Mouse (Mus musculus) left cerebral cortex, adult 18-20 months (tissue): Measurements from ENCODE around the gene Ctdspl. TPM values are rescaled to one million over a fixed set of nuclear protein-coding genes. Genes with fewer than 3 reads are reported as not detected.
A peak's percentile ranks its signal among the peaks of the same experiment; 100 is the strongest.

Experiments used
- DNase-seq, 2 experiments: peaks; one replicate each; pipeline ENCODE4 v3.0.0; 2021 to 2022; ENCODE audit warnings: low spot score in 2 of 2, mixed read lengths in 1 of 2
- total RNA-seq, 2 experiments: library from RNA; stranded (reverse); gene quantifications; 2 replicates each; pipeline ENCODE4 v1.2.3; 2021

Gene Ctdspl
- total RNA-seq, 2 experiments from 2014 or later: 34.4 to 35.5 TPM

GRCm38 (mm10) chr9:118984650-118985432 is 58.6 kb downstream of the Ctdspl start:
- DNase-seq: no peak

- no peak for DNase-seq
Observed at GRCm38 (mm10) chr9:118986286-118986685, 60.0 kb downstream of the Ctdspl start.

GRCm38 (mm10) chr9:118988787-118989580 is 62.7 kb downstream of the Ctdspl start:
- no peak for DNase-seq

- no peak for DNase-seq
Observed at GRCm38 (mm10) chr9:118990490-118990889, 64.2 kb downstream of the Ctdspl start.

GRCm38 (mm10) chr9:118991750-118992585 is 65.7 kb downstream of the Ctdspl start:
- DNase-seq: no peak

DNA sequence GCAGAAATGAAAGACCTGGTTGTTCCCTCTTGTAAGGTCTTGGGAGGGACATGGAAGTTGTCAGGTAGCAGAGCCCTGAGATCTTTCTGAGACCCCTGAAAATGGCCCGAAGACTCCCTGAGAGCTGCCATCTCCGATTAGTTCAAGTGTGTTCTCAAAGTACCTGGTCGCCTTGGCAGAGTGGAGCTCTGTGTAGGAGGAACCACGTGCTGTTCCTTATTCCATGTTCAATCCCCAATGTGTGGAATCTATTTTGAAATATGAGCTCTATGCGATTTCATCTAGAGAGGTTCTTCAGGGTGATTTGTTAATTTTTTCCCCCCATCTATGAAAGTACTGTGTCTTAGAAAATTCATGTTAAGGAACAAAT is 66.3 kb downstream of the Ctdspl start:
- no peak for DNase-seq

DNA sequence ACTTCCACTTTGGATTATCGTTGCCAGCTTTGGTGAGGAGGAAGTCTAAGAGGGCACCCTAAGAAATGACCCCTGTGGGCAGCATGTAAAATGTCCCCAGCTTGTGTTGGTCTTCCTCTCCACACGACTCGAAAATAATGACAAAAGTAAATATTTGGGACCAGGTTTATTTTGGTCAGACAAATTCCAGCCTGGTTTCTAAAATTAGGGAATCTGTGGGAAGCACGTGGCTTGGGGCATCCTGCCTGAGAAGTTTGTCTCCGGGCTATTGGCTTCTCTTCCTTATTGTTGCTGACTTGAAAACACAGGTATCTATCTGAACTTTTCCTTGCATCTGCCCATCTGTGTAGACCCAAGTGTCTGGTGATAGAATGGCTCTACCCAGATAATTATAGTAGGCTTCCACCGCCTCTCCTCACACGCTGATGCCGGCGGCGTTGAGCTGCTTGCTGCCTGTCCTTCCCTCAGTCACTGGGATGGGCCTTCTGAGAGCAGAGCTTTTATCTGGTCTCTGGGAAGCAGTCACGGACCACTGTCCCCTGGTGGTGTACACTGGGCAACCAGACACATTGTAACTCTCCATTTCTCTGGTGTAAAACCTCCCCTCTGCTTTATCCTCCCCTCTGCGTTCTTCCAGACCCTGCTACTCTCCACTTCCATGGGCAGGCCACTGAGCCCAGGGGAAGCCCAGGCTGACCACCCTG is 68.4 kb downstream of the Ctdspl start:
- DNase-seq: peak in 1 of 2 experiments; percentile 44

GRCm38 (mm10) chr9:118995539-118995938 is 69.3 kb downstream of the Ctdspl start:
- DNase-seq: no peak

GRCm38 (mm10) chr9:118997241-118997640 is 71.0 kb downstream of the Ctdspl start:
- DNase-seq: no peak

DNA sequence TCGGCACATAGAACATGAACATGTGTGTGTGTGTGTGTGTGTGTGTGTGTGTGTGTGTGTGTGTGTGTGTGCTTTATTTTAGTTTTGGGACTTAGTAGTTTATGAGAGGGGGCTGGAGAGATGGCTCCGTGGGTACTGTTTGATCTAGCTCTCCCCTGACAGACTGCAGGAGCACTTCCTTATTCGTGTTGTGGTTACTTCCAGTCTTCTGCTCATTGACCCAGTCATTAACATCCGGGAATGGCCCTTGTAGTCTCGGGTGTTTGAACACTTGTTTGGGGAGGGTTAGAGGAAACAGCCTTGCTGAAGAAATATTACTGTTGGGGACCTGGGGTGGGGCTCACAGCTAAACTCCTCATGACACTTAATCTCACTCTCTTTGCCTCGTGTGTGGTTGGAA is 73.9 kb downstream of the Ctdspl start:
- DNase-seq: no peak

DNA sequence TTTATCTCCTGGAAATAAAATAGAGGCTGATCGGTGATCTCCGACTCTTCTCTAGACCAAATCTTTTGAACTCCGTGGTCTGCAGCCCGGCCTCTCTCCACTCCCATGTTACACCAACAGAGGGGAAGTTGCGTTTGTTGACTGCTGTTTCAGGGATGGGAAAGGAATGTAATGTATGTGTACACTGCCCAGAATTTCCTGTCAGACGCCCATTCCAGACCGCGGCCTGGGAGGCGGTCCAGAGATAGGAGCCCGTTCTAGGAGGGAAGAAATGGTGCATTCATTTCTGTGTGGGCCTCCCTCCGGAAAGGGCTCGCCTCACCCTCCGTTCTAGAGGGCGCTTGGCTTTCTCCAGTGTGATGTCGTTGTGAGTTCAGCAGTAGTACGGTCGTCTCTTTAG is 76.0 kb downstream of the Ctdspl start:
- DNase-seq: no peak

DNA sequence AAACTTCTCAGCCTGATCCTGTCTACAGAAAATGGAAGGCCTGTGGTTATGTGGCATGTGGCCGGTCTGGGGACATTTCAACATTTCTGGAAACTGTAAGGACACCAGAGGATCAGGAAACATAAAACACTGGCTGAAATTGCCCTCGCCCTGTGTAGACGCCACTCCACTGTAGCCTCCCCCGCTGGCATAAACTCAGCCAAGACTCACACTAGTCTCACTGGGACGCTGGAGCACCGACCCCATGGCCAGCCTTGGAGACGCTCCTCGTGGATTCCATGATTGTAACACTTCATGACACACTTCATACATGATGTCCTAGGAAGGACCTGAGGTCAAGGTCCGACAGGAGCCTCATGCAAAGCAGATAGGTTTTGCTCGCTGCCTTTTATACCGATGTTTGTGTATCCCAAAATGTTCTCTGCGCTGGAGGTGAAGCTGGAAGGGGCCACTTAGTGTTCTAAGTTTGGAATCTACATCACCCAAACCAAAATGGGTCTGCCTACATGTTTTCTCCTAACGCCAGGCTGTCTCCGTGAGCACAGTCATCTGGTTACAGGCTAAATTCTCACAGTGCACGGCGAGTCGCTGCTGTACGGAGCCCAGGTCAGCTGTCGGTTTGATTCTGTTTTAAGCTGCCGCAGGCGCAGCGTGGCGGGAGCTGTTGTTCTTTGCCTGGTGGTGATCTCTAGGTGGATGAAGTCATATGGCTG is 77.9 kb downstream of the Ctdspl start:
- DNase-seq: peak; percentile 51 to 77

GRCm38 (mm10) chr9:119004703-119005076 is 78.4 kb downstream of the Ctdspl start:
- no peak for DNase-seq

DNA sequence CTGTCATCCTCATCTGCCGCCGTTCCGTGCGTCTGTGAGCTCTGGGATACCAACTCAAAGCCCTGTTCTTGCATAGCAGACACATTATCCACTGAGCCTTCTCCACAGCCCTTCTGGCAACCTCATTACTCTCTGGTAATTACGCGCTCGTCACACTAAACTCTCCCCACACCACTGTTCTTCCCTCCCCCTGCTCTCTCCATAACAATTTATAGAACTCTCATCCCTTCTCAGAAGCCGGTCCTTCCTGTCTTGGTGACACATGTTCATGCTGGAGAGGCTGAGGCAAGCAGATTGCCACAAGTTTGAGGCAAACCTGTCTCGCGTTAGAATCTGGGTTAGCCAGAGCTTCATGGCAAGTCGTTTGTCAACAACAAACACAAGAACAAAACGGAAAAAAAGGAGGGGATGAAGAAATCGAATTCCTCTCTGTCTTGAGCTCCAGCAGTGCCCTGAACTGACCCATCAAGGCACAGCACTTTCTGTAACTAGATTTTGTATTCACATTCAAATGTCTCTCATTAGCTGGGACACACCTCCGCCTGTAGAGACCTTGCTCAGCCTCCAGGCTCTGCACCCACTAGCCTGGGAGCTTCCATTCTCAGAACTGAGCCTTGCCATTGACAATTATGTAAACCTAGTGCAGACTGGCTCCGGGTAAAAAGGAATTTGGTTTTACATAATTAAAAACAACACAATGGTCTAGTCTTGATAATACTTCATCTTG is 79.2 kb downstream of the Ctdspl start:
- peak in 1 of 2 experiments; percentile 41 for DNase-seq

- no peak for DNase-seq
Observed at GRCm38 (mm10) chr9:119007266-119007665, 81.0 kb downstream of the Ctdspl start.

- no peak for DNase-seq
Observed at GRCm38 (mm10) chr9:119008871-119009270, 82.6 kb downstream of the Ctdspl start.

DNA sequence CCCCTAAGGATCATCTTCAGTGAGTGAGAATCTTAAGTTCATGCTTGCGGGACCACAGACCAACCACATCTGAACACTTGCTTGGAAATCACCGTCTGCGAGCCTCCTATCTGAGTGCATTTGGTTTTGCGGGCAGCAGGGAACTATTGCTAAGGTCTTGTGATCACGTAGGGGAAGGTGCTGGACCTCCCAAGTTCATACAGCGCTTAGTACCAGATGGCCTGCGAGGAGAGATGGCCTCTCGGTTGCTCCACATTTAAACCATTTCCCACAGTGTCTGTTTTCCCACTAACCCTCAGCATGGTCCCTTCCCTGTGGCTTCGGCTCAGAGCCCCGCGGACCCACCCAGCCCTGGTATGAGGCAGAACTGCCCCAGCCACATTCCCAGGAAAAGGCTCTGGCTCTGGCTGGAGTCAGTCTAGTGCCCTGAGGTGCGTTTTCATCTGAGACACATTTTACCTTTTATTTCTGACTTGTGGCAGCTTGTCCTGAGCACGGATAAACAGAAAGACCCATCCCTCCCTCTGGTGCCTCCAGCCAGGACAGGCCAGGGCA is 84.0 kb downstream of the Ctdspl start:
- DNase-seq: no peak

GRCm38 (mm10) chr9:119016785-119017507 is 90.7 kb downstream of the Ctdspl start:
- DNase-seq: no peak

GRCm38 (mm10) chr9:119021731-119022130 is 95.5 kb downstream of the Ctdspl start:
- no peak for DNase-seq
